Mouse (Mus musculus): ENCODE measurements around the gene Dstyk. TPM values are rescaled to one million over a fixed set of nuclear protein-coding genes. Genes with fewer than 3 reads are reported as not detected.
A peak's percentile ranks its signal among the peaks of the same experiment; 100 is the strongest.

Gene Dstyk
- total and polyA plus RNA-seq, 3 experiments: 8.9 to 16.0 (median 14.6) TPM

- no peaks in the 10 kb centered on the region for H3K79me2 ChIP-seq (replicated peaks; ENCODE audit: control insufficient read depth, insufficient read depth, low read length)
- no peak for DNase-seq
- no peaks in the 10 kb centered on the region for H3K4me1 ChIP-seq (ENCODE audit: control insufficient read depth, insufficient read depth, low read length)
- no peaks in the 10 kb centered on the region for H3K27me3 ChIP-seq (ENCODE audit: control insufficient read depth, insufficient read depth, low read length)
- no peaks in the 10 kb centered on the region; the same call in 1 of the 2 replicates for H3K36me3 ChIP-seq (ENCODE audit: control insufficient read depth, insufficient read depth, low read length)
- no peak overlapping the region for H3K4me3 ChIP-seq
- TF ChIP-seq POLR2A (IDR thresholded peaks at IDR 0.05; ENCODE audit: insufficient read depth, low read depth, low read length) (no peak), EP300 (IDR thresholded peaks at IDR 0.05; ENCODE audit: insufficient read depth, low read depth, low read length) (no peak), CTCF (IDR thresholded peaks at IDR 0.05) (no peak)
- 87% methylated on average over 2 of the region's 2 CpGs for WGBS
- H3K27ac ChIP-seq: no peak overlapping the region
- intact Hi-C loops (cut with DNase I): no loop called here
- no peak overlapping the region for H3K9ac ChIP-seq (ENCODE audit: low read depth, low read length)
Measured at GRCm38 (mm10) chr1:132500535-132500934, 83.2 kb downstream of the Dstyk start.

GRCm38 (mm10) chr1:132505155-132505554 lies 87.8 kb downstream of the Dstyk start:
- H3K36me3 ChIP-seq (ENCODE audit: control insufficient read depth, insufficient read depth, low read length): no peaks in the 10 kb centered on the region; the same call in 1 of the 2 replicates

GRCm38 (mm10) chr1:132506058-132506457 lies 88.7 kb downstream of the Dstyk start, which contains the start of gene Tmem81:
Tmem81 (plus strand) TSS chr1:132506230.
- 95% methylated on average over 7 of the region's 7 CpGs for WGBS
- no peak within 1 kb of the TSS for H3K27ac ChIP-seq
- no peaks in the 10 kb centered on the region; the same call in 1 of the 2 replicates for H3K36me3 ChIP-seq (ENCODE audit: control insufficient read depth, insufficient read depth, low read length)
- H3K79me2 ChIP-seq (replicated peaks; ENCODE audit: control insufficient read depth, insufficient read depth, low read length): no peaks in the 10 kb centered on the region
- no peaks in the 10 kb centered on the region for H3K27me3 ChIP-seq (ENCODE audit: control insufficient read depth, insufficient read depth, low read length)
- no peaks in the 10 kb centered on the region for H3K4me1 ChIP-seq (ENCODE audit: control insufficient read depth, insufficient read depth, low read length)
- intact Hi-C loops (cut with DNase I): no loop called here
- H3K4me3 ChIP-seq: no peak within 1 kb of the TSS
- H3K9ac ChIP-seq (ENCODE audit: low read depth, low read length): no peak within 1 kb of the TSS
- no peak for DNase-seq
- TF ChIP-seq EP300 (IDR thresholded peaks at IDR 0.05; ENCODE audit: insufficient read depth, low read depth, low read length): no peak
- TF ChIP-seq CTCF (IDR thresholded peaks at IDR 0.05): no peak
- no peak for TF ChIP-seq POLR2A (IDR thresholded peaks at IDR 0.05; ENCODE audit: insufficient read depth, low read depth, low read length)

More at GRCm38 (mm10) chr1:132505155-132505554, 87.8 kb downstream of the Dstyk start:
- Histone ChIP-seq H3K27ac (no peak overlapping the region), H3K4me3 (no peak overlapping the region), H3K27me3 (ENCODE audit: control insufficient read depth, insufficient read depth, low read length) (no peaks in the 10 kb centered on the region), H3K79me2 (replicated peaks; ENCODE audit: control insufficient read depth, insufficient read depth, low read length) (no peaks in the 10 kb centered on the region), H3K4me1 (ENCODE audit: control insufficient read depth, insufficient read depth, low read length) (no peaks in the 10 kb centered on the region), H3K9ac (ENCODE audit: low read depth, low read length) (no peak overlapping the region)
- intact Hi-C loops (cut with DNase I): no loop called here
- WGBS: 95% methylated on average over 5 of the region's 5 CpGs
- no peak for DNase-seq
- TF ChIP-seq EP300 (IDR thresholded peaks at IDR 0.05; ENCODE audit: insufficient read depth, low read depth, low read length) (no peak), CTCF (IDR thresholded peaks at IDR 0.05) (no peak), POLR2A (IDR thresholded peaks at IDR 0.05; ENCODE audit: insufficient read depth, low read depth, low read length) (no peak)

- no peak overlapping the region for H3K27ac ChIP-seq
- H3K36me3 ChIP-seq (ENCODE audit: control insufficient read depth, insufficient read depth, low read length): no peaks in the 10 kb centered on the region; the same call in 1 of the 2 replicates
- H3K4me3 ChIP-seq: no peak overlapping the region
- DNase-seq: no peak
- no peaks in the 10 kb centered on the region for H3K27me3 ChIP-seq (ENCODE audit: control insufficient read depth, insufficient read depth, low read length)
- H3K9ac ChIP-seq (ENCODE audit: low read depth, low read length): no peak overlapping the region
- intact Hi-C loops (cut with DNase I): no loop called here
- H3K4me1 ChIP-seq (ENCODE audit: control insufficient read depth, insufficient read depth, low read length): no peaks in the 10 kb centered on the region
- no peaks in the 10 kb centered on the region for H3K79me2 ChIP-seq (replicated peaks; ENCODE audit: control insufficient read depth, insufficient read depth, low read length)
- WGBS: 90% methylated on average over 7 of the region's 7 CpGs
- TF ChIP-seq POLR2A (IDR thresholded peaks at IDR 0.05; ENCODE audit: insufficient read depth, low read depth, low read length): no peak
- no peak for TF ChIP-seq EP300 (IDR thresholded peaks at IDR 0.05; ENCODE audit: insufficient read depth, low read depth, low read length)
- no peak for TF ChIP-seq CTCF (IDR thresholded peaks at IDR 0.05)
Measured at GRCm38 (mm10) chr1:132506656-132507055, 89.3 kb downstream of the Dstyk start.

- WGBS: 82% methylated on average over 5 of the region's 5 CpGs
- intact Hi-C loops (cut with DNase I): no loop called here
- no peaks in the 10 kb centered on the region for H3K4me1 ChIP-seq (ENCODE audit: control insufficient read depth, insufficient read depth, low read length)
- no peaks in the 10 kb centered on the region for H3K79me2 ChIP-seq (replicated peaks; ENCODE audit: control insufficient read depth, insufficient read depth, low read length)
- no peak overlapping the region for H3K4me3 ChIP-seq
- no peak overlapping the region for H3K27ac ChIP-seq
- H3K27me3 ChIP-seq (ENCODE audit: control insufficient read depth, insufficient read depth, low read length): no peaks in the 10 kb centered on the region
- H3K36me3 ChIP-seq (ENCODE audit: control insufficient read depth, insufficient read depth, low read length): no peaks in the 10 kb centered on the region; the same call in 1 of the 2 replicates
- TF ChIP-seq EP300 (IDR thresholded peaks at IDR 0.05; ENCODE audit: insufficient read depth, low read depth, low read length) (no peak), POLR2A (IDR thresholded peaks at IDR 0.05; ENCODE audit: insufficient read depth, low read depth, low read length) (no peak), CTCF (IDR thresholded peaks at IDR 0.05) (no peak)
- DNase-seq: no peak
- no peak overlapping the region for H3K9ac ChIP-seq (ENCODE audit: low read depth, low read length)
Measured at GRCm38 (mm10) chr1:132509771-132510170, 92.4 kb downstream of the Dstyk start.

GRCm38 (mm10) chr1:132511521-132511920 lies 94.2 kb downstream of the Dstyk start:
- DNase-seq: peak in 1 of 2 experiments; percentile 0
- no peaks in the 10 kb centered on the region for H3K4me1 ChIP-seq (ENCODE audit: control insufficient read depth, insufficient read depth, low read length)
- H3K36me3 ChIP-seq (ENCODE audit: control insufficient read depth, insufficient read depth, low read length): no peaks in the 10 kb centered on the region
- WGBS: 51% methylated on average over 8 of the region's 8 CpGs
- H3K9ac ChIP-seq (ENCODE audit: low read depth, low read length): no peak overlapping the region
- H3K79me2 ChIP-seq (replicated peaks; ENCODE audit: control insufficient read depth, insufficient read depth, low read length): no peaks in the 10 kb centered on the region
- H3K27me3 ChIP-seq (ENCODE audit: control insufficient read depth, insufficient read depth, low read length): no peaks in the 10 kb centered on the region
- intact Hi-C loops (cut with DNase I): no loop called here
- no peak for TF ChIP-seq POLR2A (IDR thresholded peaks at IDR 0.05; ENCODE audit: insufficient read depth, low read depth, low read length)
- no peak for TF ChIP-seq CTCF (IDR thresholded peaks at IDR 0.05)
- no peak for TF ChIP-seq EP300 (IDR thresholded peaks at IDR 0.05; ENCODE audit: insufficient read depth, low read depth, low read length)
- H3K4me3 ChIP-seq: no peak overlapping the region
- H3K27ac ChIP-seq: no peak overlapping the region

All from heart, adult 2 months (tissue).